9 mouse cellular contexts compared by ENCODE assay signal in genomic region chr12:79719091-79719846, GRCm38 (mm10).
DNase-seq lines count a peak whose midpoint lies in the region; ATAC-seq lines count a peak whose summit lies in the region.
"Had no signal": no experiment of that assay in that cellular context is flagged by ENCODE, and none has a peak within 500 bp of the region (broad histone marks: within the 10 kb centered on the region; RNA-seq: fewer than 3 reads in every experiment).

No protein-coding gene starts in this region.

- 3% methylated on average over 10 of the region's 10 CpGs for WGBS in forebrain, embryonic 13.5 days
- 17% methylated on average over 10 of the region's 10 CpGs for WGBS in limb, embryonic 13.5 days

- 0 out of 2 replicates have a peak overlapping the region, but pooled peaks have one; percentile 5 for H3K4me2 ChIP-seq in forebrain, embryonic 13.5 days
- H3K4me2 ChIP-seq in limb, embryonic 13.5 days (replicated peaks), result no peak overlapping the region

- H3K4me1 ChIP-seq in forebrain, embryonic 13.5 days, result peaks cover 41% of the 10 kb centered on the region
- peaks cover 43% of the 10 kb centered on the region for H3K4me1 ChIP-seq in limb, embryonic 13.5 days

- H3K9me3 ChIP-seq in forebrain, embryonic 13.5 days (replicated peaks), result no peaks in the 10 kb centered on the region
- H3K9me3 ChIP-seq in limb, embryonic 13.5 days, result no peaks in the 10 kb centered on the region

- peak; percentile 40 to 50 for DNase-seq in right cerebral cortex, postnatal 10 days (ENCODE audit: low spot score in 2 of 2)
- DNase-seq in right cerebral cortex, adult 2 months (ENCODE audit: low spot score in 2 of 2), result no peak
- peak; percentile 97 for DNase-seq in retina, postnatal 1 day
- DNase-seq in urinary bladder, postnatal 25 days (ENCODE audit: low spot score), result no peak
- no peak for DNase-seq in layer of hippocampus, adult 11-12 months (ENCODE audit: low spot score)
- DNase-seq: kidney, adult 2 months had no signal

- no peaks in the 10 kb centered on the region for H3K36me3 ChIP-seq in forebrain, embryonic 13.5 days (ENCODE audit: poor library complexity, severe bottlenecking)
- no peaks in the 10 kb centered on the region for H3K36me3 ChIP-seq in limb, embryonic 13.5 days

- peak overlapping the region; percentile 79 for H3K27ac ChIP-seq in forebrain, embryonic 13.5 days
- H3K27ac ChIP-seq in limb, embryonic 13.5 days, result peak overlapping the region; percentile 94

- H3K27me3 ChIP-seq in forebrain, embryonic 13.5 days, result no peaks in the 10 kb centered on the region
- no peaks in the 10 kb centered on the region for H3K27me3 ChIP-seq in limb, embryonic 13.5 days

- H3K9ac ChIP-seq in forebrain, embryonic 13.5 days, result no peak overlapping the region
- H3K9ac ChIP-seq in limb, embryonic 13.5 days, result 0 out of 2 replicates have a peak overlapping the region, but pooled peaks have one; percentile 35

- ATAC-seq in forebrain, embryonic 13.5 days, result peak; percentile 90
- peak; percentile 52 for ATAC-seq in limb, embryonic 13.5 days (ENCODE audit: low FRiP score, low read depth)
- ATAC-seq: lung, postnatal 0 days had no signal

- H3K4me3 ChIP-seq in forebrain, embryonic 13.5 days, result no peak overlapping the region
- H3K4me3 ChIP-seq in limb, embryonic 13.5 days, result no peak overlapping the region

Comparison
In these comparisons a context has a peak if more than half of its experiments do, and no peak if none do; other contexts are left out.
1. DNase-seq: peak in right cerebral cortex, postnatal 10 days (2 of 2) and retina, postnatal 1 day (single experiment); none in right cerebral cortex, adult 2 months (0 of 2), urinary bladder, postnatal 25 days (single experiment) and layer of hippocampus, adult 11-12 months (single experiment).